Mouse (Mus musculus) neural tube, embryonic 13.5 days (tissue): Measurements from ENCODE around the gene M1ap. TPM values are rescaled to one million over a fixed set of nuclear protein-coding genes. Genes with fewer than 3 reads are reported as not detected.
A peak's percentile ranks its signal among the peaks of the same experiment; 100 is the strongest.

Source experiments
- ATAC-seq: fragments of 200-750 bp; cut with Nextera tagmentation; 2 replicates; pipeline ENCODE4 v1.8.0; 2017; ENCODE audit warnings: low read depth, mild to moderate bottlenecking, moderate TSS enrichment, moderate library complexity
- H3K27ac ChIP-seq: fragments of 300-500 bp; sonication (generic); replicated peaks from 2 replicates; pipeline ENCODE4 v1.5.1; 2015; ENCODE audit warnings: moderate library complexity, mild to moderate bottlenecking, inconsistent platforms
- H3K27me3 ChIP-seq: fragments of 300-500 bp; sonication (generic); 2 replicates; pipeline ENCODE4 v1.6.1; 2015; ENCODE audit warnings: mild to moderate bottlenecking, inconsistent platforms
- H3K36me3 ChIP-seq: fragments of 300-500 bp; sonication (generic); 2 replicates; pipeline ENCODE4 v1.6.1; 2015; ENCODE audit warnings: mild to moderate bottlenecking, inconsistent platforms
- H3K4me1 ChIP-seq: fragments of 300-500 bp; sonication (generic); replicated peaks from 2 replicates; pipeline ENCODE4 v1.6.1; 2015; ENCODE audit warnings: inconsistent platforms
- H3K4me2 ChIP-seq: fragments of 300-500 bp; sonication (generic); 2 replicates; pipeline ENCODE4 v1.6.1; 2015; ENCODE audit warnings: inconsistent platforms, mild to moderate bottlenecking, moderate library complexity
- H3K4me3 ChIP-seq: fragments of 300-500 bp; sonication (generic); 2 replicates; pipeline ENCODE4 v1.5.1; 2015; ENCODE audit warnings: mild to moderate bottlenecking, inconsistent platforms
- H3K9ac ChIP-seq: fragments of 300-500 bp; sonication (generic); 2 replicates; pipeline ENCODE4 v1.6.1; 2015; ENCODE audit warnings: moderate library complexity, mild to moderate bottlenecking, inconsistent platforms
- H3K9me3 ChIP-seq: fragments of 300-500 bp; sonication (generic); 2 replicates; pipeline ENCODE4 v1.6.1; 2016; ENCODE audit warnings: inconsistent platforms
- WGBS: fragments of 180-500 bp; shearing (Covaris S2); methylation state at CpG from one replicate; pipeline ENCODE4 v1.1.7; 2015; 5-methylcytosine and 5-hydroxymethylcytosine counted together
- polyA plus RNA-seq: library from polyadenylated mRNA; unstranded; fragments of >200 nt; fragmentation: Nextera tagmentation; extraction: Ambion mirVana; gene quantifications from 2 replicates; pipeline ENCODE4 v1.2.1, GENCODE M21; 2015

Gene M1ap
- polyA plus RNA-seq, 1 experiment from 2014 or later, result not detected

GRCm38 (mm10) chr6:82940765-82941164 is 5.9 kb upstream of the M1ap start:
- ATAC-seq, result no peak
- peaks cover 9% of the 10 kb centered on the region; the same call in 1 of the 2 replicates for H3K4me1 ChIP-seq
- WGBS, result 75% methylated on average over 3 of the region's 3 CpGs
- no peaks in the 10 kb centered on the region for H3K9me3 ChIP-seq
- H3K4me3 ChIP-seq, result no peak overlapping the region
- no peak overlapping the region for H3K9ac ChIP-seq
- 0 out of 2 replicates have a peak, but pooled peaks cover 5% of the 10 kb centered on the region for H3K27me3 ChIP-seq
- no peak overlapping the region for H3K4me2 ChIP-seq
- H3K27ac ChIP-seq, result no peak overlapping the region
- 0 out of 2 replicates have a peak, but pooled peaks cover under 1% of the 10 kb centered on the region for H3K36me3 ChIP-seq

- WGBS, result 60% methylated on average over 6 of the region's 6 CpGs
Measured at GRCm38 (mm10) chr6:82945750-82946149, 952 bp upstream of the M1ap start.

GRCm38 (mm10) chr6:82956553-82957251 is 10.0 kb downstream of the M1ap start:
- Histone ChIP-seq H3K27me3 (no peaks in the 10 kb centered on the region), H3K4me3 (no peak overlapping the region), H3K9me3 (peaks cover 5% of the 10 kb centered on the region; the same call in 1 of the 2 replicates), H3K27ac (no peak overlapping the region), H3K4me2 (no peak overlapping the region), H3K36me3 (no peaks in the 10 kb centered on the region), H3K9ac (no peak overlapping the region), H3K4me1 (no peaks in the 10 kb centered on the region)
- ATAC-seq, result no peak
- 49% methylated on average over 4 of the region's 4 CpGs for whole genome bisulfite sequencing

More at GRCm38 (mm10) chr6:82945750-82946149, 952 bp upstream of the M1ap start:
- H3K4me1 ChIP-seq, result no peaks in the 10 kb centered on the region
- no peaks in the 10 kb centered on the region for H3K36me3 ChIP-seq
- no peak overlapping the region for H3K9ac ChIP-seq
- no peak overlapping the region for H3K4me2 ChIP-seq
- H3K27ac ChIP-seq, result no peak overlapping the region
- no peaks in the 10 kb centered on the region for H3K9me3 ChIP-seq
- ATAC-seq, result no peak
- H3K4me3 ChIP-seq, result no peak overlapping the region
- 0 out of 2 replicates have a peak, but pooled peaks cover 2% of the 10 kb centered on the region for H3K27me3 ChIP-seq

- no peak overlapping the region for H3K4me3 ChIP-seq
- 85% methylated on average over 1 of the region's 1 CpGs for WGBS
- no peak for ATAC-seq
- no peak overlapping the region for H3K4me2 ChIP-seq
- no peaks in the 10 kb centered on the region for H3K4me1 ChIP-seq
- H3K9ac ChIP-seq, result no peak overlapping the region
- H3K27me3 ChIP-seq, result no peaks in the 10 kb centered on the region
- no peaks in the 10 kb centered on the region for H3K9me3 ChIP-seq
- no peaks in the 10 kb centered on the region for H3K36me3 ChIP-seq
- no peak overlapping the region for H3K27ac ChIP-seq
Measured at GRCm38 (mm10) chr6:82961664-82962063, 15.0 kb downstream of the M1ap start.

GRCm38 (mm10) chr6:82969249-82970084 is 22.8 kb downstream of the M1ap start:
- no peak for ATAC-seq

GRCm38 (mm10) chr6:82971031-82971430 is 24.3 kb downstream of the M1ap start:
- H3K4me2 ChIP-seq, result no peak overlapping the region
- no peaks in the 10 kb centered on the region for H3K9me3 ChIP-seq
- ATAC-seq, result peak; percentile 75
- H3K27me3 ChIP-seq, result peaks cover 6% of the 10 kb centered on the region
- H3K27ac ChIP-seq, result no peak overlapping the region
- H3K4me1 ChIP-seq, result no peaks in the 10 kb centered on the region
- 13% methylated on average over 5 of the region's 5 CpGs for WGBS
- H3K9ac ChIP-seq, result no peak overlapping the region
- H3K36me3 ChIP-seq, result no peaks in the 10 kb centered on the region
- H3K4me3 ChIP-seq, result no peak overlapping the region

More at GRCm38 (mm10) chr6:82969249-82970084, 22.8 kb downstream of the M1ap start:
- Histone ChIP-seq H3K27me3 (peaks cover 6% of the 10 kb centered on the region), H3K9me3 (no peaks in the 10 kb centered on the region), H3K36me3 (no peaks in the 10 kb centered on the region), H3K27ac (no peak overlapping the region), H3K9ac (no peak overlapping the region), H3K4me3 (no peak overlapping the region), H3K4me2 (no peak overlapping the region), H3K4me1 (no peaks in the 10 kb centered on the region)
- 72% methylated on average over 6 of the region's 6 CpGs for WGBS

- 55% methylated on average over 9 of the region's 9 CpGs for WGBS
- Histone ChIP-seq H3K4me2 (no peak overlapping the region), H3K9ac (no peak overlapping the region), H3K36me3 (no peaks in the 10 kb centered on the region), H3K4me3 (no peak overlapping the region), H3K4me1 (no peaks in the 10 kb centered on the region), H3K9me3 (no peaks in the 10 kb centered on the region), H3K27ac (no peak overlapping the region), H3K27me3 (no peaks in the 10 kb centered on the region)
- ATAC-seq, result no peak
Measured at GRCm38 (mm10) chr6:82987411-82987971, 40.8 kb downstream of the M1ap start.

- H3K9me3 ChIP-seq, result no peaks in the 10 kb centered on the region
- 38% methylated on average over 1 of the region's 1 CpGs for WGBS
- H3K4me2 ChIP-seq, result no peak overlapping the region
- peaks cover 5% of the 10 kb centered on the region; the same call in 1 of the 2 replicates for H3K4me1 ChIP-seq
- H3K9ac ChIP-seq, result no peak overlapping the region
- H3K27me3 ChIP-seq, result 0 out of 2 replicates have a peak, but pooled peaks cover 4% of the 10 kb centered on the region
- no peak for ATAC-seq
- no peak overlapping the region for H3K4me3 ChIP-seq
- no peaks in the 10 kb centered on the region for H3K36me3 ChIP-seq
- no peak overlapping the region for H3K27ac ChIP-seq
Measured at GRCm38 (mm10) chr6:82993696-82994095, 47.0 kb downstream of the M1ap start.

DNA sequence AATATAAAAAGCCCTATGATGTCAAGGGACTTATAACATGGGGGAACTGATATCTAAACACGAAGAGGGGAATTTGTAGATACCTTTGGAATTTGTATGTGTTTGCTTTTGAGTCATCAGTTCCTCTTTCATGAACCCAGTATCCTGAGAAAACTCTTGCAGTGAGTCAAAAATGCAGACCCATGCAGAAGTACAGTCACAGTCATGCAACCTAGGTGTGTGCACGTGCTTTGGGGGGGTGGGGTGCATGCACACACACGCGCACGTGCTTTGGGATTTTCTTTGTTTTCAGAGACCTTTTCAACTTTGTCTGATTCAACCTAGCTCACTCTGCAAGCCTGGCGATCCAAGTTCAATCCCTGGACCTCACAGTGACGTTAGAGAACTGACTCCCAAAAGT is 47.7 kb downstream of the M1ap start:
- Histone ChIP-seq H3K36me3 (no peaks in the 10 kb centered on the region), H3K4me3 (no peak overlapping the region), H3K9ac (no peak overlapping the region), H3K9me3 (no peaks in the 10 kb centered on the region), H3K4me2 (no peak overlapping the region), H3K27me3 (0 out of 2 replicates have a peak, but pooled peaks cover 4% of the 10 kb centered on the region), H3K4me1 (peaks cover 5% of the 10 kb centered on the region; the same call in 1 of the 2 replicates), H3K27ac (no peak overlapping the region)
- 78% methylated on average over 7 of the region's 7 CpGs for WGBS
- ATAC-seq, result no peak

DNA sequence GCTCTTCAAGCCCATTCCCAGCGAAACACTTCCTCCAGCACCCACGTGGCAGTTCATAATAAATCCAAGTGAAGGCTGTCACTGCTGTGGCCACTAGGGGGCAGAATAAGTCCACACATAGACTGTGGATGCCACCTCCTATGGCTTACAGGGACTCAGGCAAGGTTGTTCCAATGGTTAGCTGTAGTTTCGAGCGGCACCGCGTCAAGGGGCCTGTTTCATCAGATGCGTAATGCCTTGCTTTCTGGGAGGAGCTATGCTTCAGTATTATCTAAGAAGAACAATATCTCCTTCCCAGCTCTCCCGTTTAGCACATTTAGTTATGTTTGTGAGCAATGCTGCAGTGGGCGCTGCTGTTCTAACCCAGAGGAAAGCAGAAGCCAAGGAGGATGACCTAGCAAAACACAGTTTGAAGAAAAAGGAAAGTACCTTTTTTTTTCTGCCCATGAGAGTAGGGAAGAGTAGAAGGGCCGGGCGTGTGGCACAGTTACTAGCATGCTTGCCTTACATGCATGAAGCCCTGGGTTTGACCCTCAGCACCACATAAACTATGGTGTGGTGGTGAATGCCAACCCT is 50.1 kb downstream of the M1ap start:
- Histone ChIP-seq H3K4me3 (no peak overlapping the region), H3K9me3 (no peaks in the 10 kb centered on the region), H3K27ac (no peak overlapping the region; the same call in 1 of the 2 replicates), H3K4me2 (peak overlapping the region; percentile 36), H3K36me3 (no peaks in the 10 kb centered on the region), H3K27me3 (0 out of 2 replicates have a peak, but pooled peaks cover 4% of the 10 kb centered on the region), H3K9ac (peak overlapping the region; percentile 2; the same call in 1 of the 2 replicates), H3K4me1 (peaks cover 5% of the 10 kb centered on the region; the same call in 1 of the 2 replicates)
- WGBS, result 17% methylated on average over 11 of the region's 11 CpGs
- ATAC-seq, result peak; percentile 96

GRCm38 (mm10) chr6:82997511-82998102 is 50.9 kb downstream of the M1ap start:
- H3K27ac ChIP-seq, result no peak overlapping the region
- H3K9ac ChIP-seq, result 0 out of 2 replicates have a peak overlapping the region, but pooled peaks have one; percentile 2
- 53% methylated on average over 7 of the region's 7 CpGs for WGBS
- H3K4me1 ChIP-seq, result peaks cover 5% of the 10 kb centered on the region; the same call in 1 of the 2 replicates
- H3K4me2 ChIP-seq, result no peak overlapping the region
- ATAC-seq, result no peak
- no peak overlapping the region for H3K4me3 ChIP-seq
- H3K27me3 ChIP-seq, result 0 out of 2 replicates have a peak, but pooled peaks cover 4% of the 10 kb centered on the region
- no peaks in the 10 kb centered on the region for H3K9me3 ChIP-seq
- H3K36me3 ChIP-seq, result no peaks in the 10 kb centered on the region
